Mouse (Mus musculus): Measurements from ENCODE around the gene Sbf2.
"Not testable (repeated sequence)": the region's sequence is repeated elsewhere in the genome, so short reads cannot be mapped to it uniquely, and the experiment has no call there.

Sbf2 gene

DNA sequence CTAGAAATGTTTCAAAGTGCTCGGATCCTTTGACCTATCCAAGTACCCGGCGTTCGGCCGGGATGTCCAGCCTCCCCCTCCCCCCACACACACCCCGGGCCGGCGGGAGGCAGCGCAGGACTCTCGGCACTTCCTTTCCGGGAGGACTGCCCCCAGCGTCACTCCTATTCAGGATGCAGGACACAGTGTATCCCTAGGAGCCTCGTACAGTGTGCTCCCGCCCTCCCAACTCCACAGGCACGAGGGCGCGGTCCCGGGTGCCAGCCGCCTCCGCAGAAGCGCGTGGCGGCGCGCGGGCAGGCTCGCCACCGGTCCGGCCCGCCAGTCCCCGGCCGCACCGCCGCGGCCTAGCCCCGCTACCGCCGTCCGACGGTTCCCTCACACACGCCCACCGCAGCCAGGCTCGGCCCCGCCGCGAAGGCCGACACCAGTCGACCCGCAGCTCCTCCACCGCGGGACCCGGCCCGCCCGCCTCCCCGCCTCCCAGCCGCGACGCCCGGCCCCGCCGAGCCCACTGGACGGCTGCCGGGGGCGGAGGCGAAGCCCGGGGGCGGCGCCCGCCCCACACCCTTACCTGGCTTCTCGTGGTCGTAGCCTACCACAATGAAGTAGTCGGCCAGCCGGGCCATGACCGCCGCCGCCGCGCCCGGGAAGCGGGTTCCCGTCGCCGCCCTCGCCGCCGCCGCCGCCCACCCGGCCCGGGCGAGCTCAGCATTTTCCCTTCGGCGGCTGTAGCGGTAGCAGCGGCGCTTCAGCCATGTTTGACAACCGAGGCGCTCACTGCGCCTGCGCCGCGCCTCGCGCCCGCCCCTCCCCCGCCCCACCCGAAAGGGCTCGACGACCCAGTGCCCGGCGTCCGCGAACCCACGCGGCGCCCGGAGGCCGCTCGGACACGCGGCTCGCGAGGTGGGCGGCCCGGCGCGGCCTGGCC, at the start of gene Sbf2:
Sbf2 (minus strand) TSS at position 790 of the 931 bp plus-strand sequence.
- peak; percentile 84 for DNase-seq

GRCm38 (mm10) chr7:110658378-110658928, 43.7 kb upstream of the Sbf2 start:
- no peak for DNase-seq

DNA sequence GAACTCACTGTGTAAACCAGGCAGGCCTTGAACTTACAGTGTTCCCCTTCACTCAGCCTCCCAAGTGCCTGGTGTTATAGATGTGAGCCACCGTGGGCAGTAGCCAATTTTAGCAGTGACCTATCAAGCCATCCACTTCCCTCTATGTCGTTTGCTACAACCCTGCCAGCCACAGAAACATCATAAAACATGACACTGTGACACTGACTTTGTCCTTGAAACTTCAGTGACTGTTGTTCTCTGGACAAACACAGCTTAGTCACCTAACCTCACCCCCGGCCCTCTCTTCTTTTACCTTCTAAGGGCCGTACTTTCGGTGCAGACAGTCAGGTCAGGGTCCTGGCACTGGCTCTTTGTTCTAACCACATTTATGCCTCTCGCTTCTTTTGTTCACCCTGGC, 41.2 kb upstream of the Sbf2 start:
- DNase-seq = no peak

GRCm38 (mm10) chr7:110655230-110655629, 40.5 kb upstream of the Sbf2 start:
- no peak for DNase-seq

DNA sequence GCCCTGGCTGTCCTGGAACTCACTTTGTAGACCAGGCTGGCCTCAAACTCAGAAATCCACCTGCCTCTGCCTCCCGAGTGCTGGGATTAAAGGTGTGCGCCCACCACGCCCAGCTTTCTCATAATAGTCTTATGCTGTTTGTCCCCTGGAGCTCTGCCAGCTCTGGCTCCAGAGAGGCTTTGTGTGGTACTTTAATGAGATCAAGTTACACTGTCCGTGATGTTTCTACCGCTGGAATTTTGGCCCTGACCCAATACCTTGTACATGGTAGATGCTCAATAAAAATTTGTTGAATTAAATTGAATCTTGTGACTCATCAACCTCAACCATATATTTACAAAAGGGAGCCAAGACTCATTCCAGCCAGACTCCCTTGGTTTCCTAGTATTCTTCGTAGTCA, 36.4 kb upstream of the Sbf2 start:
- no peak for DNase-seq

- no peak for DNase-seq
Measured at GRCm38 (mm10) chr7:110650491-110650890, 35.8 kb upstream of the Sbf2 start.

DNA sequence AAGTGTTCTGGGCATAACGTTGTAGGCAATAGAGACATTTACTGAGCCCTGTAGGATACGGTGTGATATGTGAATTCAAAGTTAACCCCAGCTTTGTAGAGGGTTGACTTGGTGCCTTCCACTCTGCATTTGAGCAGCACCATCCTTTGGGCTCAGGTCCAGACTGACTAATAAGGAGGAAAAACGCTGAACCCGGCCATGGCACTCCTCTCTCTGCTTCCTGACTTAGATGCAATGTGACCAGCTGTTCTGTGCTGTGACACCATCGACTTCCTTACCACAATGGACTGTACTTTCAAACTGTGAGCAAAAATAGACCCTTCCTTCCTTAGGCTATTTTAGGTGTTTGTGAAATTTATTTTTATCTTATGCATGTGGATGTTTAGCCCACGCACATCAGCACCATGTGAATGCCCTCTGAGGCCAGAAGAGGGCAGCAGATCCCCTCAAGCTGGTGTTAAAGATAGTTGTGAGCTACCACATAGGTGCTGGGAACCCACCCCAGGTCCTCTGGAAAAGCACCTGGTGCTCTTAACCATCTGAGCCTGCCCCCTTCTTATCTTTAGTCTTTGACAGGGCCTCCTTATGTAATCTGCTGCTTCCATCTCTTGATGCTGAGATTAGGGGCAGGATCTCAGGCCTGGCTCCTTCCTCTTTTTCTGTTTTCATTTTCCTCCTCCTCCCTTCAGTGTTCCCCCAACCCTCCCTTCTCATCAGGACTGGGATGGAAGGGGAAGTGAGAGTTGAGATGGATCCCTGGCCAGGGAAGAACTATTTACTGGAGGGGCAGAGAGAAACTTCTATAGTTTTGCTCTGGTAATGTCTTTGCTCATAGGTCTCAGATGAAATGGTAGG, 34.6 kb upstream of the Sbf2 start:
- no peak for DNase-seq

GRCm38 (mm10) chr7:110648455-110649085, 33.8 kb upstream of the Sbf2 start:
- no peak for DNase-seq

- no peak for DNase-seq
Measured at GRCm38 (mm10) chr7:110647559-110648454, 33.1 kb upstream of the Sbf2 start.

DNA sequence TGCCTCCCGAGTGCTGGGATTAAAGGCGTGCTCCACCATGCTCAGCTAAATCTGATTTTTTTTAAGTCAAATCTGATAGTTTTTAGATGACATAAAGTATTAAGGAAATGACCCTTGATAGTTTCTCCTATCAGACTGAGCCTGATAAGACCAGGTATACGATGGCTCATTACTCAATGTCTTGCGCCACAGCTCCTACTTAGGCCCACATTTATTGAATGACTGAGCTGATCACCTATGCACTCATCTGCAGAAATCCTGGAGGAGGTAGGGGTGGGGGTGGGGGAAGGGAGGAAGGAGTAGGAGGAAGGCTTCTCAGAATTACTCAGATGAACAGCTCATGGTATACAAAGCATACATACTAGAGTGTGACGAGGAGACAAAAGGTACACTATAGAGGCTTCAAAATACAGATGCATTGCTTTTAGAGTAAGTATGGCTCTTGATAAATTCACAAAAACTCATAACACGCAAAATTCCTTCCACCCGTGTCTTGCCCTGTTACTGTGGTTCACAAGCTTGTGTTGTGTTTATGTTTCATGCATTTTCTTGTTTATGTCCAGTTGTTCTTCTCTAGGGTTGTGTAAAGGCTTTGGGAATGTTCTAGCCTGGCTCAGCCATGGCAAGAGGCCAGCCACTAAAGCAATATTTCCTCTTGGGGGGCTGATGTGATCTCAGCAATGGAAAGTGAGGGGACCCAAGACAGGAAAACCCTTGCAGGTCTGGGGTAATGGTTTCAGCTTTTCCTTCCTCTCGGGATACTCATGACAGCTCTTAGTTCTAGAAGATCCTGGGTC, 32.1 kb upstream of the Sbf2 start:
- no peak for DNase-seq

DNA sequence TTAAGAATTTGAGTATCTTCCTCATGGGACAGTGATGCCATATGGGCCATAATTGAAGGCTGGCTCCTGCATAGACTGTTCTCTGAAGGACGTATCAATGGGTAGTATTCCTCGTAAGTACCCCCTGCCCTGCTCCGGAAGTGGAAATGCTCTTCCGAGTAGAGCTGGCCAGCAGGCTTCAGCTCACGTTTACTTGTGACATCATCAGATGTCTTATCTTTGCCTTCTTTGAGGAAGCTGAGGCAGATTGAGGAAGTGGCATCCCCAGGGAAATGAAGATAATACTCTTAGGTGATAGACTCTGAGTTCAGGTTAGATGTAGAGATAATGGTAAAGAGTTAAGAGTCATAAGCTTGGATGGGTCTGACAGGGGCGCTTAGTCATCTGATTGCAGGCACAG, 31.1 kb upstream of the Sbf2 start:
- no peak for DNase-seq

- DNase-seq = peak; percentile 35
Measured at GRCm38 (mm10) chr7:110645311-110645710, 30.6 kb upstream of the Sbf2 start.

- not testable (repeated sequence) for DNase-seq
Measured at GRCm38 (mm10) chr7:110639958-110640357, 25.2 kb upstream of the Sbf2 start.

DNA sequence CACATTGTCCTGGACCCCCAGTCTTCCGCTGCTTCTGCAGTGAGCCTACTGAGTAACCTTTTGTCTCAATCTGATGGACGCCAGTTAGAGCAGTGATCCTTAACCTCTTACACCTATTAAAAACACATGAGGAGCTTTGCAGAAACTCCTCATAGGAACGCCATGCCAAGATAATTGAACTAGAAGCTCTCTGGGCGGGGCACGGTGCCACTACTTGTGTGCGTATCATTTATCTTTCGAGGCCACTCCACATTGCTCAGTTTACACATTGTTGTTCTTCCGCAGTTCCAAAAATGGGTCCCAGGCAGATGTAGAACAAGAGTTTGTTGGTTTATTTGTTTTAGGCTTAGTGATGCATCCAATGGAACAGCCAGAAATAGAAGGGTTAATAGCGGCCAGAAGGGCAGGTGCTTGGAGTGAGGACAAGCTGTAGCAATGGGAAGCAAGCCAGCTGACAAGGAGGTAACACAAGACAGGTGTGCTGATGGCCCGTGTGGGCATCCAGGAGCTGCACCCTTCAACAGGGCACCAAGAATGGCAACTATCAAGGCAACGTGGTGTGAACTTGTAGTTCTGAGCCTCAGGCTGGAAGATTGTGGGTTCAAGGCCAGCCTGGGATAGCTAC, 24.7 kb upstream of the Sbf2 start:
- no peak for DNase-seq

- DNase-seq = peak; percentile 18
Measured at GRCm38 (mm10) chr7:110638305-110639110, 23.8 kb upstream of the Sbf2 start.

- DNase-seq = no peak
Measured at GRCm38 (mm10) chr7:110636559-110636958, 21.8 kb upstream of the Sbf2 start.

GRCm38 (mm10) chr7:110635929-110636328, 21.2 kb upstream of the Sbf2 start:
- no peak for DNase-seq

- no peak for DNase-seq
Measured at GRCm38 (mm10) chr7:110631136-110631888, 16.6 kb upstream of the Sbf2 start.

All from cerebellum, adult 11-12 months (tissue).